In genomic region chr11:3494857-3495256, GRCm38 (mm10) we compare ENCODE assay signal across 21 mouse cellular contexts. TPM values are rescaled to one million over a fixed set of nuclear protein-coding genes. Genes with fewer than 3 reads are reported as not detected.
DNase-seq lines count a peak whose midpoint lies in the region; ATAC-seq and TF ChIP-seq lines count a peak whose summit lies in the region.
"Had no signal": no experiment of that assay in that cellular context is flagged by ENCODE, and none has a peak within 500 bp of the region (broad histone marks: within the 10 kb centered on the region; RNA-seq: fewer than 3 reads in every experiment).

No protein-coding gene starts in this region.

- no peak for DNase-seq in hindbrain, postnatal 0 days (ENCODE audit: low spot score)
- no peak for DNase-seq in testis, postnatal 10 days (ENCODE audit: low spot score)
- DNase-seq in adrenal gland, postnatal 4 days (ENCODE audit: low spot score in 2 of 2), result no peak
- DNase-seq in urinary bladder, postnatal 10 days (ENCODE audit: low spot score), result no peak
- DNase-seq: cerebellum, adult 11 months; gastrocnemius, postnatal 14 days; heart, postnatal 36 days; kidney, adult 11 months; kidney, postnatal 4 days; right cerebral cortex, postnatal 4 days; thymus, postnatal 14 days had no signal

- no peaks in the 10 kb centered on the region; the same call in none of the 2 replicates for H3K4me1 ChIP-seq in hindbrain, embryonic 13.5 days (replicated peaks)
- H3K4me1 ChIP-seq in hindbrain, postnatal 0 days (ENCODE audit: insufficient read depth, low read length), result no peaks in the 10 kb centered on the region; the same call in 1 of the 2 replicates
- H3K4me1 ChIP-seq in testis, adult 2 months (ENCODE audit: control insufficient read depth, insufficient read depth, low read length), result peaks cover 6% of the 10 kb centered on the region
- H3K4me1 ChIP-seq: midbrain, embryonic 15.5 days; neural tube, embryonic 12.5 days had no signal

- no peaks in the 10 kb centered on the region for H3K9me3 ChIP-seq in hindbrain, embryonic 13.5 days
- no peaks in the 10 kb centered on the region for H3K9me3 ChIP-seq in hindbrain, postnatal 0 days (ENCODE audit: low read length)
- H3K9me3 ChIP-seq: liver, embryonic 12.5 days; midbrain, embryonic 15.5 days; neural tube, embryonic 12.5 days had no signal

- H3K27ac ChIP-seq in hindbrain, embryonic 13.5 days, result no peak overlapping the region
- no peak overlapping the region for H3K27ac ChIP-seq in hindbrain, postnatal 0 days
- no peak overlapping the region for H3K27ac ChIP-seq in testis, adult 2 months (ENCODE audit: control insufficient read depth, insufficient read depth, low read depth, low read length)
- H3K27ac ChIP-seq: liver, embryonic 12.5 days; midbrain, embryonic 15.5 days; neural tube, embryonic 12.5 days had no signal

- TF ChIP-seq POLR2A in testis, adult 2 months (IDR thresholded peaks at IDR 0.05; ENCODE audit: control insufficient read depth, low read depth, low read length), result no peak

- H3K9ac ChIP-seq in hindbrain, embryonic 13.5 days, result peak overlapping the region; percentile 2; the same call in 1 of the 2 replicates
- no peak overlapping the region for H3K9ac ChIP-seq in hindbrain, postnatal 0 days (replicated peaks; ENCODE audit: low read length)
- H3K9ac ChIP-seq: liver, embryonic 12.5 days; midbrain, embryonic 15.5 days; neural tube, embryonic 12.5 days had no signal

- no peaks in the 10 kb centered on the region for H3K27me3 ChIP-seq in hindbrain, embryonic 13.5 days
- no peaks in the 10 kb centered on the region for H3K27me3 ChIP-seq in hindbrain, postnatal 0 days (ENCODE audit: insufficient read depth, low read length)
- H3K27me3 ChIP-seq in testis, adult 2 months (ENCODE audit: control insufficient read depth, insufficient read depth, low read length), result no peaks in the 10 kb centered on the region
- H3K27me3 ChIP-seq: liver, embryonic 12.5 days; midbrain, embryonic 15.5 days; neural tube, embryonic 12.5 days had no signal

- no peak for TF ChIP-seq CTCF in hindbrain, postnatal 0 days (IDR thresholded peaks at IDR 0.05; ENCODE audit: low read depth)
- no peak for TF ChIP-seq CTCF in testis, adult 2 months (IDR thresholded peaks at IDR 0.05; ENCODE audit: control insufficient read depth, insufficient read depth, insufficient replicate concordance, low read depth, low read length)

- ATAC-seq in hindbrain, embryonic 13.5 days (ENCODE audit: low FRiP score), result no peak
- no peak; the same call in 1 of the 2 replicates for ATAC-seq in hindbrain, postnatal 0 days
- ATAC-seq in erythroid progenitor cell, adult 5-6 weeks (replicated peaks; ENCODE audit: low FRiP score, poor library complexity, severe bottlenecking), result peak; percentile 60
- ATAC-seq: CD4-positive, CD25-positive, alpha-beta regulatory T cell, adult 4 months; liver, embryonic 12.5 days; midbrain, embryonic 15.5 days had no signal

- H3K4me3 ChIP-seq in hindbrain, embryonic 13.5 days, result no peak overlapping the region
- no peak overlapping the region for H3K4me3 ChIP-seq in hindbrain, postnatal 0 days (ENCODE audit: low read length)
- peak overlapping the region; percentile 37 for H3K4me3 ChIP-seq in testis, adult 2 months (ENCODE audit: control insufficient read depth, low read depth, low read length)
- H3K4me3 ChIP-seq: erythroblast, embryonic 14.5 days; liver, embryonic 12.5 days; midbrain, embryonic 15.5 days; neural tube, embryonic 12.5 days had no signal

- no peaks in the 10 kb centered on the region for H3K36me3 ChIP-seq in hindbrain, embryonic 13.5 days
- no peaks in the 10 kb centered on the region; the same call in 1 of the 2 replicates for H3K36me3 ChIP-seq in hindbrain, postnatal 0 days (ENCODE audit: insufficient read depth, low read length)
- no peaks in the 10 kb centered on the region for H3K36me3 ChIP-seq in testis, adult 2 months (ENCODE audit: control insufficient read depth, insufficient read depth, low read length)
- H3K36me3 ChIP-seq: liver, embryonic 12.5 days; midbrain, embryonic 15.5 days; neural tube, embryonic 12.5 days had no signal

- no peak overlapping the region for H3K4me2 ChIP-seq in hindbrain, embryonic 13.5 days
- H3K4me2 ChIP-seq in hindbrain, postnatal 0 days (ENCODE audit: low read depth, low read length), result no peak overlapping the region
- H3K4me2 ChIP-seq: heart, embryonic 11.5 days; liver, embryonic 12.5 days; midbrain, embryonic 15.5 days; neural tube, embryonic 12.5 days had no signal

- 87% methylated on average over 17 of the region's 17 CpGs for WGBS in hindbrain, embryonic 13.5 days
- 74% methylated on average over 17 of the region's 17 CpGs for WGBS in hindbrain, postnatal 0 days

RNA-seq across cellular contexts. Expression of gene Pla2g3, which starts 6.8 kb away (rescaled TPM):
- 0.61 and 0.62 TPM in 2 replicates for polyA plus RNA-seq in hindbrain, embryonic 13.5 days (2015; fragmentation: Nextera tagmentation; extraction: Ambion mirVana)
- total RNA-seq in hindbrain, postnatal 0 days (2014; rRNA removed), result 30.4 and 34.8 TPM in 2 replicates
- polyA plus RNA-seq in hindbrain, postnatal 0 days (2015; fragmentation: Nextera tagmentation; extraction: Ambion mirVana), result 18.5 and 21.2 TPM in 2 replicates
- 2.6 and 2.8 TPM in 2 replicates for polyA plus RNA-seq in testis, adult 2 months (2012; rRNA removed)
- not detected in 2 replicates for total RNA-seq in erythroid progenitor cell, adult 5-6 weeks (2015; ENCODE audit: low replicate concordance)
- total RNA-seq in erythroid progenitor cell, adult 5-6 weeks (2017; ENCODE audit: low replicate concordance), result not detected in 2 replicates
- under 1 TPM; 0.20 to 0.22 TPM for total RNA-seq in adrenal gland, postnatal 4 days (2021)
- total RNA-seq: heart, postnatal 36 days; megakaryocyte progenitor cell, adult 5-6 weeks had no signal
- polyA plus RNA-seq: erythroblast, embryonic 14.5 days had no signal

RNA-seq across cellular contexts. Expression of gene Inpp5j, which starts 9.8 kb away (rescaled TPM):
- polyA plus RNA-seq in hindbrain, embryonic 13.5 days (2015; fragmentation: Nextera tagmentation; extraction: Ambion mirVana), result 3.3 and 4.1 TPM in 2 replicates
- 9.4 and 11.7 TPM in 2 replicates for total RNA-seq in hindbrain, postnatal 0 days (2014; rRNA removed)
- polyA plus RNA-seq in hindbrain, postnatal 0 days (2015; fragmentation: Nextera tagmentation; extraction: Ambion mirVana), result 14.6 and 15.3 TPM in 2 replicates
- 3.8 and 4.7 TPM in 2 replicates for polyA plus RNA-seq in testis, adult 2 months (2012; rRNA removed)
- total RNA-seq in erythroid progenitor cell, adult 5-6 weeks (2015; ENCODE audit: low replicate concordance), result 1.3 TPM in 1 of 2 replicates, not detected in the other
- total RNA-seq in erythroid progenitor cell, adult 5-6 weeks (2017; ENCODE audit: low replicate concordance), result not detected in 2 replicates
- total RNA-seq in adrenal gland, postnatal 4 days (2021), result 1 to 10 TPM; 1.8 to 2.2 TPM
- polyA plus RNA-seq: erythroblast, embryonic 14.5 days had no signal

RNA-seq across cellular contexts. Expression of gene Selenom, which starts 19.6 kb away (rescaled TPM):
- polyA plus RNA-seq in hindbrain, embryonic 13.5 days (2015; fragmentation: Nextera tagmentation; extraction: Ambion mirVana), result 55.8 and 58.4 TPM in 2 replicates
- total RNA-seq in hindbrain, postnatal 0 days (2014; rRNA removed), result 321 and 384 TPM in 2 replicates
- 359 and 389 TPM in 2 replicates for polyA plus RNA-seq in hindbrain, postnatal 0 days (2015; fragmentation: Nextera tagmentation; extraction: Ambion mirVana)
- 13.8 and 19.2 TPM in 2 replicates for polyA plus RNA-seq in testis, adult 2 months (2012; rRNA removed)
- total RNA-seq in erythroid progenitor cell, adult 5-6 weeks (2015; ENCODE audit: low replicate concordance), result 1.8 TPM in 1 of 2 replicates, not detected in the other
- 3.3 TPM in 1 of 2 replicates, not detected in the other for total RNA-seq in erythroid progenitor cell, adult 5-6 weeks (2017; ENCODE audit: low replicate concordance)
- 10 to 100 TPM; 50.1 to 58.0 TPM for total RNA-seq in adrenal gland, postnatal 4 days (2021)

RNA-seq across cellular contexts. Expression of gene Rnf185, which starts 42.7 kb away (rescaled TPM):
- 42.9 and 43.7 TPM in 2 replicates for polyA plus RNA-seq in hindbrain, embryonic 13.5 days (2015; fragmentation: Nextera tagmentation; extraction: Ambion mirVana)
- total RNA-seq in hindbrain, postnatal 0 days (2014; rRNA removed), result 36.1 and 40.2 TPM in 2 replicates
- polyA plus RNA-seq in hindbrain, postnatal 0 days (2015; fragmentation: Nextera tagmentation; extraction: Ambion mirVana), result 31.4 and 36.6 TPM in 2 replicates
- 40.7 and 46.2 TPM in 2 replicates for polyA plus RNA-seq in testis, adult 2 months (2012; rRNA removed)
- 0.72 and 3.4 TPM in 2 replicates for total RNA-seq in erythroid progenitor cell, adult 5-6 weeks (2015; ENCODE audit: low replicate concordance)
- total RNA-seq in erythroid progenitor cell, adult 5-6 weeks (2017; ENCODE audit: low replicate concordance), result 0.23 and 0.77 TPM in 2 replicates
- total RNA-seq in adrenal gland, postnatal 4 days (2021), result 10 to 100 TPM; 33.7 to 35.6 TPM

RNA-seq across cellular contexts. Expression of gene Smtn, which starts 45.6 kb away (rescaled TPM):
- 16.7 and 17.7 TPM in 2 replicates for polyA plus RNA-seq in hindbrain, embryonic 13.5 days (2015; fragmentation: Nextera tagmentation; extraction: Ambion mirVana)
- total RNA-seq in hindbrain, postnatal 0 days (2014; rRNA removed), result 7.7 and 10.0 TPM in 2 replicates
- polyA plus RNA-seq in hindbrain, postnatal 0 days (2015; fragmentation: Nextera tagmentation; extraction: Ambion mirVana), result 10.7 and 12.8 TPM in 2 replicates
- polyA plus RNA-seq in testis, adult 2 months (2012; rRNA removed), result 4.4 and 6.9 TPM in 2 replicates
- 6.1 TPM in 1 of 2 replicates, not detected in the other for total RNA-seq in erythroid progenitor cell, adult 5-6 weeks (2015; ENCODE audit: low replicate concordance)
- total RNA-seq in erythroid progenitor cell, adult 5-6 weeks (2017; ENCODE audit: low replicate concordance), result 0.39 and 2.9 TPM in 2 replicates
- total RNA-seq in adrenal gland, postnatal 4 days (2021), result 10 to 100 TPM; 72.9 to 75.1 TPM

Comparison
In these comparisons a context has a peak if more than half of its experiments do, and no peak if none do; other contexts are left out.
1. RNA of gene Pla2g3, which starts 6.8 kb away (total RNA-seq): 30.4 to 34.8 TPM in hindbrain, postnatal 0 days; 0.20 to 0.22 TPM in adrenal gland, postnatal 4 days and not detected in erythroid progenitor cell, adult 5-6 weeks; every median in the first group is over 10 times any median in the second.
2. RNA of gene Selenom, which starts 19.6 kb away (total RNA-seq): 321 to 384 TPM in hindbrain, postnatal 0 days and 50.1 to 58.0 TPM in adrenal gland, postnatal 4 days; 1.8 to 3.3 TPM in erythroid progenitor cell, adult 5-6 weeks; every median in the first group is over 10 times any median in the second.